Mouse (Mus musculus): ENCODE data around the gene Six1.
"Not testable (repeated sequence)": the region's sequence is repeated elsewhere in the genome, so short reads cannot be mapped to it uniquely, and the experiment has no call there.

Gene Six1

GRCm38 (mm10) chr12:73032665-73033064, 21.0 kb downstream of the Six1 start:
- no peak for DNase-seq

- DNase-seq, result no peak
Measured at GRCm38 (mm10) chr12:73031315-73031714, 22.4 kb downstream of the Six1 start.

- no peak for DNase-seq
Measured at GRCm38 (mm10) chr12:73025490-73025889, 28.2 kb downstream of the Six1 start.

GRCm38 (mm10) chr12:73020941-73021340, 32.7 kb downstream of the Six1 start:
- DNase-seq, result peak; percentile 77

- no peak for DNase-seq
Measured at GRCm38 (mm10) chr12:73020422-73020821, 33.3 kb downstream of the Six1 start.

GRCm38 (mm10) chr12:73018838-73019237, 34.8 kb downstream of the Six1 start:
- DNase-seq, result no peak

GRCm38 (mm10) chr12:73016171-73016570, 37.5 kb downstream of the Six1 start:
- no peak for DNase-seq

GRCm38 (mm10) chr12:73014311-73014710, 39.4 kb downstream of the Six1 start:
- DNase-seq, result no peak

- no peak for DNase-seq
Measured at GRCm38 (mm10) chr12:73012824-73013223, 40.9 kb downstream of the Six1 start.

GRCm38 (mm10) chr12:73012136-73012785, 41.4 kb downstream of the Six1 start:
- DNase-seq, result no peak

- not testable (repeated sequence) for DNase-seq
Measured at GRCm38 (mm10) chr12:73002903-73003302, 50.8 kb downstream of the Six1 start.

GRCm38 (mm10) chr12:73002281-73002680, 51.4 kb downstream of the Six1 start:
- peak; percentile 15 for DNase-seq

- DNase-seq, result no peak
Measured at GRCm38 (mm10) chr12:72998105-72999001, 55.3 kb downstream of the Six1 start.

GRCm38 (mm10) chr12:72996646-72997045, 57.0 kb downstream of the Six1 start:
- no peak for DNase-seq
